Mouse (Mus musculus): ENCODE measurements around the gene Ar.

DNA sequence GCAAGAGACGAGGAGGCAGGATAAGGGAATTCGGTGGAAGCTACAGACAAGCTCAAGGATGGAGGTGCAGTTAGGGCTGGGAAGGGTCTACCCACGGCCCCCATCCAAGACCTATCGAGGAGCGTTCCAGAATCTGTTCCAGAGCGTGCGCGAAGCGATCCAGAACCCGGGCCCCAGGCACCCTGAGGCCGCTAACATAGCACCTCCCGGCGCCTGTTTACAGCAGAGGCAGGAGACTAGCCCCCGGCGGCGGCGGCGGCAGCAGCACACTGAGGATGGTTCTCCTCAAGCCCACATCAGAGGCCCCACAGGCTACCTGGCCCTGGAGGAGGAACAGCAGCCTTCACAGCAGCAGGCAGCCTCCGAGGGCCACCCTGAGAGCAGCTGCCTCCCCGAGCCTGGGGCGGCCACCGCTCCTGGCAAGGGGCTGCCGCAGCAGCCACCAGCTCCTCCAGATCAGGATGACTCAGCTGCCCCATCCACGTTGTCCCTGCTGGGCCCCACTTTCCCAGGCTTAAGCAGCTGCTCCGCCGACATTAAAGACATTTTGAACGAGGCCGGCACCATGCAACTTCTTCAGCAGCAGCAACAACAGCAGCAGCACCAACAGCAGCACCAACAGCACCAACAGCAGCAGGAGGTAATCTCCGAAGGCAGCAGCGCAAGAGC, 1.3 kb downstream of the Ar start:
- TF ChIP-seq POLR2AphosphoS5 (IDR thresholded peaks at IDR 0.05; ENCODE audit: insufficient replicate concordance, low read depth, low read length) (no peak), GATA1 (IDR thresholded peaks at IDR 0.05; ENCODE audit: borderline replicate concordance, low read length) (no peak), CTCF (IDR thresholded peaks at IDR 0.05; ENCODE audit: low read depth, low read length) (no peak), TAL1 (conservative IDR thresholded peaks at IDR 0.05; ENCODE audit: low read depth, low read length) (no peak), GATA2 (IDR thresholded peaks at IDR 0.05; ENCODE audit: borderline replicate concordance, low read depth, low read length) (no peak)

Data from G1E (cell line).